ENCODE assay signal across 9 mouse cellular contexts in the genomic region with DNA sequence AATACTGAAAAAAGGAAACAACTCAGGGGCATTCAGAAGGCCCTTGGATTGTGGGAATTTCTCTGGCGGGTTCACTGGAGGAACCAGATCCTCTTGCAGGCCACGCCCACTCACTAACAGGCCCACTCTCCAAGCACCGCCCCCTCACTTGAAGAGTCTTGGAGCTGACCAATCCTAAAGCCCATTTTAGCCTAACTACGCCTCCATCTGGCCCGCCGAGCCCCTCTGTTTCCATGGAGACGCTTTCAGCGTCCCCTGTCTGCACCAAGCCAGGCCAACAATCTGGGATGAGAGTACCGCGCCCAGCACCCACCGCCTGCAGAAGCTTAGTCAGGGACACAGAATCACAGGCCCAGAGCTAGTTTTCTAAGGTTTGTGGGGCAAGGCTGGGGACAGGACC. TPM values are rescaled to one million over a fixed set of nuclear protein-coding genes. Genes with fewer than 3 reads are reported as not detected.
DNase-seq lines count a peak whose midpoint lies in the region; ATAC-seq and TF ChIP-seq lines count a peak whose summit lies in the region.
"Had no signal": no experiment of that assay in that cellular context is flagged by ENCODE, and none has a peak within 500 bp of the region (broad histone marks: within the 10 kb centered on the region; RNA-seq: fewer than 3 reads in every experiment).

A gene (plus strand): TSS at position 224 of the 400 bp plus-strand sequence.

- WGBS in heart, embryonic 13.5 days, result 2% methylated on average over 11 of the region's 11 CpGs
- 1% methylated on average over 11 of the region's 11 CpGs for WGBS in forebrain, embryonic 14.5 days
- WGBS in intestine, postnatal 0 days, result 4% methylated on average over 11 of the region's 11 CpGs
- WGBS in limb, embryonic 13.5 days, result under 1% methylated on average over 11 of the region's 11 CpGs
- 5% methylated on average over 11 of the region's 11 CpGs for WGBS in midbrain, postnatal 0 days

- no peaks in the 10 kb centered on the region for H3K36me3 ChIP-seq in heart, embryonic 13.5 days
- H3K36me3 ChIP-seq in forebrain, embryonic 14.5 days (ENCODE audit: control insufficient read depth, insufficient read depth, low read length), result no peaks in the 10 kb centered on the region
- no peaks in the 10 kb centered on the region for H3K36me3 ChIP-seq in intestine, postnatal 0 days (ENCODE audit: control insufficient read depth, insufficient read depth)
- no peaks in the 10 kb centered on the region for H3K36me3 ChIP-seq in limb, embryonic 13.5 days
- no peaks in the 10 kb centered on the region for H3K36me3 ChIP-seq in midbrain, postnatal 0 days (ENCODE audit: insufficient read depth, low read length)

- intact Hi-C loops in heart, postnatal 25 days (cut with DNase I), result no loop called here

- TF ChIP-seq CTCF in intestine, postnatal 0 days (IDR thresholded peaks at IDR 0.05; ENCODE audit: low read depth), result no peak
- no peak for TF ChIP-seq CTCF in midbrain, postnatal 0 days (IDR thresholded peaks at IDR 0.05)

- no peak within 1 kb of the TSS for H3K27ac ChIP-seq in heart, embryonic 13.5 days (replicated peaks)
- no peak within 1 kb of the TSS for H3K27ac ChIP-seq in forebrain, embryonic 14.5 days (ENCODE audit: low read depth, low read length)
- no peak within 1 kb of the TSS for H3K27ac ChIP-seq in intestine, postnatal 0 days (ENCODE audit: low read depth, low read length)
- no peak within 1 kb of the TSS for H3K27ac ChIP-seq in limb, embryonic 13.5 days
- no peak within 1 kb of the TSS for H3K27ac ChIP-seq in midbrain, postnatal 0 days (ENCODE audit: low read depth, low read length)

- H3K27me3 ChIP-seq in heart, embryonic 13.5 days (replicated peaks), result no peaks in the 10 kb centered on the region; the same call in 1 of the 2 replicates
- no peaks in the 10 kb centered on the region for H3K27me3 ChIP-seq in forebrain, embryonic 14.5 days (replicated peaks; ENCODE audit: control insufficient read depth, insufficient read depth, low read length)
- no peaks in the 10 kb centered on the region for H3K27me3 ChIP-seq in intestine, postnatal 0 days (replicated peaks; ENCODE audit: control insufficient read depth, insufficient read depth, low read length)
- 0 out of 2 replicates have a peak, but pooled peaks cover 9% of the 10 kb centered on the region for H3K27me3 ChIP-seq in limb, embryonic 13.5 days
- no peaks in the 10 kb centered on the region for H3K27me3 ChIP-seq in midbrain, postnatal 0 days (ENCODE audit: insufficient read depth, low read length)

- DNase-seq in heart, postnatal 25 days (ENCODE audit: low spot score), result no peak
- peak; percentile 93 for DNase-seq in forebrain, embryonic 14.5 days (ENCODE audit: low spot score)
- DNase-seq in midbrain, postnatal 0 days (ENCODE audit: low spot score), result peak; percentile 86
- DNase-seq in urinary bladder, postnatal 25 days (ENCODE audit: low spot score), result no peak

- no peak for ATAC-seq in heart, embryonic 13.5 days (ENCODE audit: extremely low read depth, insufficient number of reproducible peaks, low FRiP score, low TSS enrichment)
- ATAC-seq in forebrain, embryonic 14.5 days, result peak; percentile 97
- ATAC-seq in intestine, postnatal 0 days, result peak; percentile 60
- ATAC-seq in limb, embryonic 13.5 days (ENCODE audit: low FRiP score, low read depth), result peak; percentile 96
- peak; percentile 91 for ATAC-seq in midbrain, postnatal 0 days (ENCODE audit: low FRiP score)
- no peak for ATAC-seq in megakaryocyte, adult 5-6 weeks (ENCODE audit: poor library complexity, severe bottlenecking)

- no peaks in the 10 kb centered on the region for H3K9me3 ChIP-seq in heart, embryonic 13.5 days
- no peaks in the 10 kb centered on the region for H3K9me3 ChIP-seq in forebrain, embryonic 14.5 days (replicated peaks; ENCODE audit: control insufficient read depth, low read length)
- no peaks in the 10 kb centered on the region for H3K9me3 ChIP-seq in intestine, postnatal 0 days (ENCODE audit: control insufficient read depth)
- no peaks in the 10 kb centered on the region for H3K9me3 ChIP-seq in limb, embryonic 13.5 days
- H3K9me3 ChIP-seq in midbrain, postnatal 0 days (ENCODE audit: low read length), result no peaks in the 10 kb centered on the region

- H3K4me2 ChIP-seq in heart, embryonic 13.5 days, result peak within 1 kb of the TSS; percentile 49
- peak within 1 kb of the TSS; percentile 29; the same call in 1 of the 2 replicates for H3K4me2 ChIP-seq in forebrain, embryonic 14.5 days (ENCODE audit: low read length)
- H3K4me2 ChIP-seq in intestine, postnatal 0 days (replicated peaks; ENCODE audit: low read depth), result no peak within 1 kb of the TSS
- peak within 1 kb of the TSS; percentile 49 for H3K4me2 ChIP-seq in limb, embryonic 13.5 days (replicated peaks)
- H3K4me2 ChIP-seq in midbrain, postnatal 0 days (ENCODE audit: low read depth, low read length, poor library complexity, severe bottlenecking), result 0 out of 2 replicates have a peak within 1 kb of the TSS, but pooled peaks have one; percentile 3

- 0 out of 2 replicates have a peak within 1 kb of the TSS, but pooled peaks have one; percentile 5 for H3K4me3 ChIP-seq in heart, embryonic 13.5 days
- no peak within 1 kb of the TSS for H3K4me3 ChIP-seq in forebrain, embryonic 14.5 days (ENCODE audit: low read depth, low read length)
- H3K4me3 ChIP-seq in intestine, postnatal 0 days (ENCODE audit: low read depth, low read length), result no peak within 1 kb of the TSS
- H3K4me3 ChIP-seq in limb, embryonic 13.5 days, result peak within 1 kb of the TSS; percentile 3; the same call in 1 of the 2 replicates
- no peak within 1 kb of the TSS for H3K4me3 ChIP-seq in midbrain, postnatal 0 days (ENCODE audit: low read depth, low read length)

- no peak within 1 kb of the TSS for H3K9ac ChIP-seq in heart, embryonic 13.5 days
- no peak within 1 kb of the TSS for H3K9ac ChIP-seq in forebrain, embryonic 14.5 days (ENCODE audit: low read length)
- H3K9ac ChIP-seq in intestine, postnatal 0 days (ENCODE audit: low read depth, low read length), result no peak within 1 kb of the TSS
- H3K9ac ChIP-seq in limb, embryonic 13.5 days, result no peak within 1 kb of the TSS
- H3K9ac ChIP-seq in midbrain, postnatal 0 days (replicated peaks; ENCODE audit: low read length, poor library complexity, severe bottlenecking), result no peak within 1 kb of the TSS

- peaks cover 9% of the 10 kb centered on the region for H3K4me1 ChIP-seq in heart, embryonic 13.5 days
- peaks cover 3% of the 10 kb centered on the region; the same call in 1 of the 2 replicates for H3K4me1 ChIP-seq in forebrain, embryonic 14.5 days (ENCODE audit: control insufficient read depth, insufficient read depth, low read length)
- H3K4me1 ChIP-seq in intestine, postnatal 0 days (replicated peaks; ENCODE audit: control insufficient read depth, insufficient read depth, low read length), result no peaks in the 10 kb centered on the region
- peaks cover 10% of the 10 kb centered on the region for H3K4me1 ChIP-seq in limb, embryonic 13.5 days
- H3K4me1 ChIP-seq in midbrain, postnatal 0 days (ENCODE audit: insufficient read depth, low read length), result no peaks in the 10 kb centered on the region

RNA-seq across cellular contexts. Expression of the gene that starts here (rescaled TPM):
- polyA plus RNA-seq in heart, embryonic 13.5 days (2015; fragmentation: Nextera tagmentation; extraction: Ambion mirVana), result not detected in 2 replicates
- not detected for total RNA-seq in heart, postnatal 25 days (2021)
- 0.41 and 1.1 TPM in 2 replicates for polyA plus RNA-seq in forebrain, embryonic 14.5 days (2014; fragmentation: Nextera tagmentation; extraction: Ambion mirVana)
- polyA plus RNA-seq in intestine, postnatal 0 days (2015; fragmentation: Nextera tagmentation; extraction: Ambion mirVana), result not detected in 2 replicates
- 0.09 TPM in 1 of 2 replicates, not detected in the other for polyA plus RNA-seq in limb, embryonic 13.5 days (2015; fragmentation: Nextera tagmentation; extraction: Ambion mirVana)
- 0.47 and 5.3 TPM in 2 replicates for total RNA-seq in midbrain, postnatal 0 days (2014; rRNA removed)
- polyA plus RNA-seq in midbrain, postnatal 0 days (2015; fragmentation: Nextera tagmentation; extraction: Ambion mirVana), result 1.0 and 1.4 TPM in 2 replicates
- not detected in 2 replicates for total RNA-seq in megakaryocyte, adult 5-6 weeks (2015)
- total RNA-seq in megakaryocyte, adult 5-6 weeks (2017), result not detected in 2 replicates
- total RNA-seq: heart, postnatal 14 days had no signal

Comparison
In these comparisons a context has a peak if more than half of its experiments do, and no peak if none do; other contexts are left out.
1. Peak in ATAC-seq in intestine, postnatal 0 days; RNA of the gene not detected or under 1 TPM.
2. Peak in ATAC-seq, H3K4me3 ChIP-seq and H3K4me2 ChIP-seq in limb, embryonic 13.5 days; RNA of the gene not detected or under 1 TPM.
3. ATAC-seq: peak in forebrain, embryonic 14.5 days (single experiment) and midbrain, postnatal 0 days (single experiment); none in heart, embryonic 13.5 days (single experiment) and megakaryocyte, adult 5-6 weeks (single experiment).
4. DNase-seq: peak in forebrain, embryonic 14.5 days (single experiment) and midbrain, postnatal 0 days (single experiment); none in heart, postnatal 25 days (single experiment) and urinary bladder, postnatal 25 days (single experiment).